Mouse (Mus musculus): ENCODE measurements around the gene Map6. TPM values are rescaled to one million over a fixed set of nuclear protein-coding genes. Genes with fewer than 3 reads are reported as not detected.

The Map6 gene
- polyA plus RNA-seq, 1 experiment from 2014 or later, result 8.7 TPM

DNA sequence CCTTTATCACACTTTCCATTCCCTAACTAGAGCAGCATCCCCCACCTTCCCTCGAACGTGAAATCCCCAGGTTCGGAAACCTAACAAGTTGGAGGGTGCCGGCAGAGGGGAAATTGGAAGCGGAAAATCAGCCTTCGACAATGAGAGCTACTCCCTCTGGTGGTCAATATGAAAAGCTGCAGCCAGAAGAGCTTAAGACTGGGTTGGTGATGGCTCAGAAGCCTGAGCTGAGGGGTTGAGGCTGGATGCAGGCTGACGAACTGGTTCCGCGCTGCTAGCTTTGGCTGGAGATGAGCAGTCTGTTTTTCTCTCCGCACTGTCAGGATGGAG lies 17.7 kb upstream of the Map6 start:
- WGBS, result 3% methylated on average over 10 of the region's 10 CpGs
- Histone ChIP-seq H3K27ac (replicated peaks) (no peak overlapping the region), H3K4me3 (ENCODE audit: low read depth, low read length) (peak overlapping the region; percentile 36; the same call in 1 of the 2 replicates), H3K27me3 (ENCODE audit: control insufficient read depth, insufficient read depth, low read length) (no peaks in the 10 kb centered on the region), H3K9me3 (ENCODE audit: control insufficient read depth, low read length) (no peaks in the 10 kb centered on the region), H3K4me2 (replicated peaks; ENCODE audit: low read depth) (peak overlapping the region; percentile 57), H3K4me1 (replicated peaks; ENCODE audit: control insufficient read depth, insufficient read depth) (no peaks in the 10 kb centered on the region), H3K36me3 (ENCODE audit: control insufficient read depth, insufficient read depth, low read length) (no peaks in the 10 kb centered on the region), H3K9ac (ENCODE audit: low read length) (no peak overlapping the region)
- ATAC-seq (ENCODE audit: low FRiP score, low TSS enrichment), result peak; percentile 59; the same call in 1 of the 2 replicates
- peak; percentile 44 for DNase-seq (ENCODE audit: low spot score)
- TF ChIP-seq CTCF (IDR thresholded peaks at IDR 0.05; ENCODE audit: low read depth), result peak; percentile 94
- no peak for TF ChIP-seq EP300 (optimal IDR thresholded peaks at IDR 0.05)

DNA sequence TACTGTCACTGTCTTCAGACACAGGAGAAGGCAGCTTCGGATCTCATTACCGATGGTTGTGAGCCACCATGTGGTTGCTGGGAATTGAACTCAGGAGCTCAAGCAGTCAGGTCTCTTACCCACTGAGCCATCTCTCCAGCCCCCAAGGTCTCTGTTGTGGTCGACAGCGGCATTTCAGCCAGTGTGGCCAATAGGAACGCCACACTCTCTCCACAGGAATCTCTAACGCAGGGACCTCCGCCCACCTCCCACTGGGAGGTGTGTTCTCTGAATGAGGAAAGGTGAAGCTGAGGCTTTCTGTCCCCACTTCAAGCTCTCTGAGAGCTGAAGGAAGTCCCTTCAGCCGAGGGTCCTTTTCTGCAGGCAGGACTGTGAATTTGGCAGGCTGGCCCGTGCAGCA lies 16.9 kb upstream of the Map6 start:
- DNase-seq (ENCODE audit: low spot score) (no peak), ATAC-seq (ENCODE audit: low FRiP score, low TSS enrichment) (no peak)
- Histone ChIP-seq H3K9ac (ENCODE audit: low read length) (no peak overlapping the region), H3K27ac (replicated peaks) (no peak overlapping the region), H3K4me1 (replicated peaks; ENCODE audit: control insufficient read depth, insufficient read depth) (no peaks in the 10 kb centered on the region), H3K27me3 (ENCODE audit: control insufficient read depth, insufficient read depth, low read length) (no peaks in the 10 kb centered on the region), H3K36me3 (ENCODE audit: control insufficient read depth, insufficient read depth, low read length) (no peaks in the 10 kb centered on the region), H3K9me3 (ENCODE audit: control insufficient read depth, low read length) (no peaks in the 10 kb centered on the region), H3K4me2 (replicated peaks; ENCODE audit: low read depth) (no peak overlapping the region), H3K4me3 (ENCODE audit: low read depth, low read length) (no peak overlapping the region)
- WGBS, result 33% methylated on average over 9 of the region's 9 CpGs
- TF ChIP-seq CTCF (IDR thresholded peaks at IDR 0.05; ENCODE audit: low read depth), result no peak
- TF ChIP-seq EP300 (optimal IDR thresholded peaks at IDR 0.05), result no peak

- H3K4me3 ChIP-seq (ENCODE audit: low read depth, low read length), result no peak overlapping the region
- H3K27me3 ChIP-seq (ENCODE audit: control insufficient read depth, insufficient read depth, low read length), result no peaks in the 10 kb centered on the region
- no peak overlapping the region for H3K9ac ChIP-seq (ENCODE audit: low read length)
- no peak overlapping the region for H3K27ac ChIP-seq (replicated peaks)
- no peaks in the 10 kb centered on the region for H3K9me3 ChIP-seq (ENCODE audit: control insufficient read depth, low read length)
- H3K4me2 ChIP-seq (replicated peaks; ENCODE audit: low read depth), result no peak overlapping the region
- no peaks in the 10 kb centered on the region for H3K4me1 ChIP-seq (replicated peaks; ENCODE audit: control insufficient read depth, insufficient read depth)
- ATAC-seq (ENCODE audit: low FRiP score, low TSS enrichment) (no peak), DNase-seq (ENCODE audit: low spot score) (no peak)
- H3K36me3 ChIP-seq (ENCODE audit: control insufficient read depth, insufficient read depth, low read length), result no peaks in the 10 kb centered on the region
- 83% methylated on average over 7 of the region's 7 CpGs for WGBS
- TF ChIP-seq EP300 (optimal IDR thresholded peaks at IDR 0.05) (no peak), CTCF (IDR thresholded peaks at IDR 0.05; ENCODE audit: low read depth) (no peak)
These were observed 12.2 kb upstream of the Map6 start for GRCm38 (mm10) chr7:99255006-99255405.

DNA sequence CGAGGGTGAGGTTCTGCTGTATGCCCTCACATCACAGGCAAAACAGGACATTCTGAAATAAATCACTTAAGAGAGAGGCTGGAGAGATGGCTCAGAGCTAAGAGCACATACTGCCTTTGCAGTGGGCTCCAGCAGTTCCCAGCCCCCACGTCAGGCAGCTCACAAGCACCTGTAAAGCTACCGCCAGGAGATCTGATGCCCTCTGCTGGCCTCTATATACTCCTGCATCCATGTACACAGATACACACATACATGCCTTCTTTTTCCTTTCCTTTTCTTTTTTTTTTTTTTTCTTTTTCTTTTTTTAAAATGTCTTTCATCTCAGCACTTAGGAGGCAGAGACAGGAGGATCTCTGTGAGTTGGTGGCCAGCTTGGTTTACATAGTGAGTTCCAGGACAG lies 5.3 kb upstream of the Map6 start:
- Histone ChIP-seq H3K27ac (replicated peaks) (no peak overlapping the region), H3K36me3 (ENCODE audit: control insufficient read depth, insufficient read depth, low read length) (no peaks in the 10 kb centered on the region), H3K9me3 (ENCODE audit: control insufficient read depth, low read length) (no peaks in the 10 kb centered on the region), H3K4me3 (ENCODE audit: low read depth, low read length) (no peak overlapping the region), H3K4me2 (replicated peaks; ENCODE audit: low read depth) (no peak overlapping the region), H3K27me3 (ENCODE audit: control insufficient read depth, insufficient read depth, low read length) (no peaks in the 10 kb centered on the region), H3K4me1 (replicated peaks; ENCODE audit: control insufficient read depth, insufficient read depth) (no peaks in the 10 kb centered on the region), H3K9ac (ENCODE audit: low read length) (no peak overlapping the region)
- 53% methylated on average over 3 of the region's 3 CpGs for WGBS
- DNase-seq (ENCODE audit: low spot score) (no peak), ATAC-seq (ENCODE audit: low FRiP score, low TSS enrichment) (no peak)
- peak; percentile 44 for TF ChIP-seq CTCF (IDR thresholded peaks at IDR 0.05; ENCODE audit: low read depth)
- TF ChIP-seq EP300 (optimal IDR thresholded peaks at IDR 0.05), result no peak

DNA sequence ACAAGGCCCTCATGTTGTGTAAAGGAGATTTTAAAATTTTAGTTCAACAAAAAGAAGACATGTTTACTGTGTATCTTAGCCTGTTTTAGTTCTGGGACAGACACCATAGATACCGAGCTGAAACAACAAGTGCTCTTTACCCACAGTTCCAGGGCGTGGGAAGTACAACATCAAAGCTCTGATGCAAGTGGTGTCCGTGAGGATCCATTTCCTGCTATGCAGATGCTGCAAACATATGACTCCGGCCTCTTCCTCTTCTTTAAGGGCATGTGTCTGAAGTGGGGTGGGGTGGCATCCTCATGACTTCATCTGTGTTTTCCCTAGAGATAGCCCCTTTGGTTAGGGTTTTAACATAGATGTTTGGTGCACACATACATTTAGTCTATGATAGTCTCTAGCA lies 3.7 kb upstream of the Map6 start:
- no peak overlapping the region for H3K27ac ChIP-seq (replicated peaks)
- no peaks in the 10 kb centered on the region for H3K9me3 ChIP-seq (ENCODE audit: control insufficient read depth, low read length)
- no peak for ATAC-seq (ENCODE audit: low FRiP score, low TSS enrichment)
- no peaks in the 10 kb centered on the region for H3K36me3 ChIP-seq (ENCODE audit: control insufficient read depth, insufficient read depth, low read length)
- H3K27me3 ChIP-seq (ENCODE audit: control insufficient read depth, insufficient read depth, low read length), result no peaks in the 10 kb centered on the region; the same call in 1 of the 2 replicates
- H3K9ac ChIP-seq (ENCODE audit: low read length), result no peak overlapping the region
- no peaks in the 10 kb centered on the region for H3K4me1 ChIP-seq (replicated peaks; ENCODE audit: control insufficient read depth, insufficient read depth)
- H3K4me2 ChIP-seq (replicated peaks; ENCODE audit: low read depth), result no peak overlapping the region
- no peak for DNase-seq (ENCODE audit: low spot score)
- WGBS, result 56% methylated on average over 4 of the region's 4 CpGs
- no peak for TF ChIP-seq EP300 (optimal IDR thresholded peaks at IDR 0.05)
- no peak for TF ChIP-seq CTCF (IDR thresholded peaks at IDR 0.05; ENCODE audit: low read depth)
- H3K4me3 ChIP-seq (ENCODE audit: low read depth, low read length), result no peak overlapping the region

DNA sequence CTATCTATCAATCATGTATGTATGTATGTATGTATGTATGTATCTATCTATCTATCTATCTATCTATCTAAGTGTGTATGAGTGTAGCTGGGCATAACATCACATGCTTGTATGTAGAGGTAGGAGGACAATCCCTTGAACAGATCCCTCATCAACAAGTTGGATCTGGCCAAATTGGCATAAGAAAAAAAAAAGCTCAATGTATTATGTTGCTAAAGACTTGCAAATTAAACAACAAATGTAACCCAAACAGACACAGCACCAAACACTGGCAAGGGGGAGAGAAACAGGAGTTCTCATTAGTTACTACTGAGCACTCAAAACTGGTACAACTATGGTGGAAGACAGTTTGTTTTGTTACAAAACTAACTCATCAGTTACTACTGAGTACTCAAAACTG lies 2.6 kb upstream of the Map6 start:
- no peak overlapping the region for H3K9ac ChIP-seq (ENCODE audit: low read length)
- no peak overlapping the region for H3K27ac ChIP-seq (replicated peaks)
- peaks cover 3% of the 10 kb centered on the region; the same call in 1 of the 2 replicates for H3K27me3 ChIP-seq (ENCODE audit: control insufficient read depth, insufficient read depth, low read length)
- H3K4me3 ChIP-seq (ENCODE audit: low read depth, low read length), result no peak overlapping the region
- H3K4me2 ChIP-seq (replicated peaks; ENCODE audit: low read depth), result no peak overlapping the region
- TF ChIP-seq EP300 (optimal IDR thresholded peaks at IDR 0.05), result no peak
- no peak for TF ChIP-seq CTCF (IDR thresholded peaks at IDR 0.05; ENCODE audit: low read depth)
- H3K4me1 ChIP-seq (replicated peaks; ENCODE audit: control insufficient read depth, insufficient read depth), result peaks cover 2% of the 10 kb centered on the region; the same call in 1 of the 2 replicates
- ATAC-seq (ENCODE audit: low FRiP score, low TSS enrichment) (no peak), DNase-seq (ENCODE audit: low spot score) (no peak)
- no peaks in the 10 kb centered on the region for H3K9me3 ChIP-seq (ENCODE audit: control insufficient read depth, low read length)
- H3K36me3 ChIP-seq (ENCODE audit: control insufficient read depth, insufficient read depth, low read length), result no peaks in the 10 kb centered on the region
